Mouse (Mus musculus) embryo, embryonic 9.5 days (tissue): ENCODE results near the gene Mdm1.

Experiments
- DNase-seq: peaks from one replicate; pipeline ENCODE4 v3.0.0-alpha.2; 2017; ENCODE audit errors: extremely low spot score

Gene Mdm1

GRCm38 (mm10) chr10:118141018-118141883 is at the start of gene Mdm1:
Mdm1 (plus strand) TSS chr10:118141811.
- DNase-seq, result peak; percentile 99

GRCm38 (mm10) chr10:118092745-118093144 is 48.9 kb upstream of the Mdm1 start:
- DNase-seq, result no peak

GRCm38 (mm10) chr10:118093728-118094127 is 47.9 kb upstream of the Mdm1 start:
- no peak for DNase-seq

- no peak for DNase-seq
Measured at GRCm38 (mm10) chr10:118094853-118095252, 46.8 kb upstream of the Mdm1 start.

GRCm38 (mm10) chr10:118096223-118096622 is 45.4 kb upstream of the Mdm1 start:
- DNase-seq, result no peak

GRCm38 (mm10) chr10:118097898-118098297 is 43.7 kb upstream of the Mdm1 start:
- DNase-seq, result no peak

GRCm38 (mm10) chr10:118100570-118100969 is 41.0 kb upstream of the Mdm1 start:
- no peak for DNase-seq

GRCm38 (mm10) chr10:118101056-118101455 is 40.6 kb upstream of the Mdm1 start:
- no peak for DNase-seq

- DNase-seq, result peak; percentile 80
Measured at GRCm38 (mm10) chr10:118103020-118103666, 38.5 kb upstream of the Mdm1 start.

GRCm38 (mm10) chr10:118103906-118104305 is 37.7 kb upstream of the Mdm1 start:
- no peak for DNase-seq

GRCm38 (mm10) chr10:118107031-118107430 is 34.6 kb upstream of the Mdm1 start:
- no peak for DNase-seq

- peak; percentile 64 for DNase-seq
Measured at GRCm38 (mm10) chr10:118110006-118110920, 31.3 kb upstream of the Mdm1 start.

GRCm38 (mm10) chr10:118110921-118111301 is 30.7 kb upstream of the Mdm1 start:
- no peak for DNase-seq

- DNase-seq, result no peak
Measured at GRCm38 (mm10) chr10:118111621-118112020, 30.0 kb upstream of the Mdm1 start.

- DNase-seq, result no peak
Measured at GRCm38 (mm10) chr10:118112294-118112893, 29.2 kb upstream of the Mdm1 start.

- no peak for DNase-seq
Measured at GRCm38 (mm10) chr10:118113256-118113682, 28.3 kb upstream of the Mdm1 start.

- DNase-seq, result no peak
Measured at GRCm38 (mm10) chr10:118114271-118114670, 27.3 kb upstream of the Mdm1 start.

- DNase-seq, result no peak
Measured at GRCm38 (mm10) chr10:118116456-118116855, 25.2 kb upstream of the Mdm1 start.

- no peak for DNase-seq
Measured at GRCm38 (mm10) chr10:118121047-118121936, 20.3 kb upstream of the Mdm1 start.

- no peak for DNase-seq
Measured at GRCm38 (mm10) chr10:118121937-118122285, 19.7 kb upstream of the Mdm1 start.
